Mouse (Mus musculus): Measurements from ENCODE around the gene Tead3.
"Not testable (repeated sequence)": the region's sequence is repeated elsewhere in the genome, so short reads cannot be mapped to it uniquely, and the experiment has no call there.

Gene Tead3

DNA sequence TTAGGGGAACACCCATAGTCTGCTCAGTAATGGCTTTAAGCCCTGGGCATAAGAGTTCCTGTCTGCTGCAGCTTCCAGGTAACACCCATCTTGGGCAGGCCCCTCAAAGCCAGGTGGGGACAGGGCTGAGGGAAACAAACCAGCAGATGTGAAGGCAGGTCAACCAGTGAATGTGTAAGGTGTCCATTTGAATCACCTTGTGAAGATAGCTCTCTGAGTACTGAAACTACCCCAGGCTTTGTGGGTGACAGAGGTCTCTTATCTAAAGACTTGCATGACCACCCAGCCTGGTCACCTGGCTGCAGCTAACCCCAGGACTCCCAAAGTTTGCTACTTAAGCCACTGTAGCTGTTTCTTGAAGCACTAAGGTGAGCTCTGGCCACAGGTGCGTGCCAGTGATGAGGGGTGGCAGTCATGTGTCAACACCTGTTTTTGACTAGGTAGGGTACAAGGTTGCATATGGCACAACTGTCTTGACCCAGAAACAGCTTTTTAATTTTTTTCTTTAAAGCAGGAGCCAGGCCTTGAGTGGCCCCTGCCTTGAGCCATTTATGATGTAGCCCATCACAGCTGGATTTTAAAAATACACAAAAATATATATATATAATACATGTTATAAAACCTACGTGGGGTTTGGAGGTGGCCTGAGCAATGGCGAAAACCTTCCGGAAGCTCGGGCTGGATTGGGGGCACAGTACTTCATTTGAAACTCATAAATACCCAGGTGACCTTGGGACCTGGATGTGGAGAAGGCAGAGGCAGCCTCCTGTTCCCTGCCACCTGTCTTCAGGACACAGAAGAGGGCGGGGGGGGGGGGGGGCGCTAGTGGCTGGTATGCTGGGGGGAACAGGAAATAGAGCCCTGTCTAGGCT, 19.1 kb downstream of the Tead3 start:
- DNase-seq (ENCODE audit: low spot score in 2 of 2) = no peak

DNA sequence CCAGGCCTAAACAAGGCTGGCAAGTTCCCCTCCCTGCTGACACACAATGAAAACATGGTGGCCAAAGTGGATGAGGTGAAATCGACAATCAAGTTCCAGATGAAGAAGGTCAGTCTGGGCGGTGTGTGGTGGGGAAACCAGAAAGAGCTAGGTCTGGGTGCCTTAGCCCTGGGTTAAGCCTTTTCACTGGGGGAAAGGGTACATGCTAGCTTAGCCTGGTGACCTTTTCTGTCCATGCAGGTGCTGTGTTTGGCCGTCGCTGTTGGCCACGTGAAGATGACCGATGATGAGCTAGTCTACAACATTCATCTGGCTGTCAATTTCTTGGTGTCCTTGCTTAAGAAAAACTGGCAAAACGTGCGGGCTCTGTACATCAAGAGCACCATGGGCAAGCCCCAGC, 20.0 kb downstream of the Tead3 start:
- not testable (repeated sequence) for DNase-seq (ENCODE audit: low spot score in 2 of 2)

DNA sequence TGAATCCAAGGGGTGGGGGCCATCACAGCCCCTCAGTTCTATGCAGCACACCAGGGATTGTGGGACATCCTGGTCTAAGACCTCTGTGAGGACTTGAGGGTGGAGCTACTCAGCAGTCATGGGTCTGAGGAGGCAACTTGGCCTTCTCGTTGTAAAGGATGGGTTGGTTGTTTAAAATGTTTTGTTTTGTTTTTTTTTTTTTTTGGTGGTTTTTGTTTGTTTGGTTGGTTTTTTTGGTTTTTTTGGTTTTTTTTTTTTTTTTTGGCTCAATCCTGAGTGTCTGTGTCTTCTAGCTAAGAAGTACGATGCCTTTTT, 20.4 kb downstream of the Tead3 start:
- no peak for DNase-seq (ENCODE audit: low spot score in 2 of 2)

DNA sequence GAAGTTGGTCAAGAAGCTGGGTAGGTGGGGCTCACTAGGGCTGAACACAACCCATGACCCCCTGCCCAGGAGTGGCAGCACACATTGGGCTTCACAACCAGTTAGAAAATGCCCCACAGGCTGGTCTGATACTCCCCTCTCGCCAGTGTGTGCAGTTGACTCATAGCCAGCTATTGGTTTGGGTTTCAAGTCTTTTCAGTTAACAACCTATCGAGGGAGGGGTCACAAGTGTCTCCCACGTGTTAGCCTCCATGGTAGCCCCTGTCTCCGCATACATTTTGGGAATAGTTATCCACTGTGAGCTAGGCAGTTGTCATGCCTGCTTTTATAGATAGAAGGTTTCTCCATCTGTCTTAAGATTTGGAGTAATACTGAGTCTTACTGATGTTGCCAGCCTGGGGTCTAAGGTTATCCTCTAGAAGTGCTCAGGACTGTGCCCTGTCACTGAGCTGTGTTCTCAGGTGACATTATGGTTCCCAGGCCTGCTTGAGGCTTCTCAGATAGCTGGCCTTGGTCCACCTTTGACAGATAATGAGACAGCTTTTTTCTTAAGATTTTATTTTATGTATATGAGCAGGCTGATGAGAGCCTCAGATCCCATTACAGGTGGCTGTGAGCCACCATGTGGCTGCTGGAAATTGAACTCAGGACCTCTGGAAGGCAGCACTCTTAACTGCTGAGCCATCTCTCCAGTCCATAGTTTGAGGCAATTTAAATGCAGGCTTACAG, 20.9 kb downstream of the Tead3 start:
- no peak for DNase-seq (ENCODE audit: low spot score in 2 of 2)

DNA sequence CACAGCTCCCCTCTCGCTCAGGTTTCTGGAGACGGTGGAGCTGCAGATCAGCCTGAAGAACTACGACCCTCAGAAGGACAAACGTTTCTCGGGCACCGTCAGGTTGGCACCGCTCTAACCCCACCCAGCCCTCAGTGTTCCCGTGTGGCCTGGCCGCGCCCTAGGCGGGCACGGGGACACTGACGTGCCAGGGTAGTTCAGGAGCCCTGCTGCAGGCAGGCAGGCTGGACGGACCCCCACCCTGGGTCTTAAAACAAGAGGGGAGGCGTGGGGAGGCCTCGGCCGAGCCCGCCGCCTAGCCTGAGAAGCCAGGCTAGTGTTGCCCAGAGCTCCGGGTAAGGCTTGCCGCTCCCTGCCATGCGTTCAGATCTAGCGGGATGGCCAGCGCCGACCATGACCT, 21.7 kb downstream of the Tead3 start:
- DNase-seq (ENCODE audit: low spot score in 2 of 2) = no peak

DNA sequence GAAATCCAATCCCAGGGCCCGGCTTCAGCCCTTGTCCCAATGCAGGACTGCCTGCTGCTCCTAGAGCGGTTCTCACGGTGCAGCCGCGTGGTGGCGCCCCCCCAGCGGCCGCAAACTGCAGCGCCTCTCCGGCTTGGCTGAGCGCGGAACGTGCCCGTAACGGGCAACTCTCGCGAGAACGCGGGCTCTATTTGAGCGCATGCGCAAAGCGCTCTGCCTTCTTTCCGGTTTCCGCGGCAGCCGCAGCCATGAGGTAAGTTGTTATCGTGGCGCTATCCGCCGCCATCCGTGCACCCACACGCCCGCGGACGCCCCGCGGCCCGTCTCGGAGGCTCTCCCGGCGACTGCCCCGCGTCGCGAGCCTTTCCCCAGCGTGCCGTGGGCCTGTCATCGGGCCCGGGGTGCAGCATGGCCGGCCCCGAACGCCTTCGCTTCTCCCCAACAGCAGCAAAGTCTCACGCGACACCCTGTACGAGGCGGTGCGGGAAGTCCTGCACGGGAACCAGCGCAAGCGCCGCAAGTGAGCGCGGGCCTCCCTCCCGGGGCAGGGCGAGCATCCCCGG, 22.2 kb downstream of the Tead3 start, which contains the start of gene Rpl10a:
Rpl10a (plus strand) TSS at position 106 of the 563 bp plus-strand sequence.
- DNase-seq (ENCODE audit: low spot score in 2 of 2) = peak; percentile 96 to 98

DNA sequence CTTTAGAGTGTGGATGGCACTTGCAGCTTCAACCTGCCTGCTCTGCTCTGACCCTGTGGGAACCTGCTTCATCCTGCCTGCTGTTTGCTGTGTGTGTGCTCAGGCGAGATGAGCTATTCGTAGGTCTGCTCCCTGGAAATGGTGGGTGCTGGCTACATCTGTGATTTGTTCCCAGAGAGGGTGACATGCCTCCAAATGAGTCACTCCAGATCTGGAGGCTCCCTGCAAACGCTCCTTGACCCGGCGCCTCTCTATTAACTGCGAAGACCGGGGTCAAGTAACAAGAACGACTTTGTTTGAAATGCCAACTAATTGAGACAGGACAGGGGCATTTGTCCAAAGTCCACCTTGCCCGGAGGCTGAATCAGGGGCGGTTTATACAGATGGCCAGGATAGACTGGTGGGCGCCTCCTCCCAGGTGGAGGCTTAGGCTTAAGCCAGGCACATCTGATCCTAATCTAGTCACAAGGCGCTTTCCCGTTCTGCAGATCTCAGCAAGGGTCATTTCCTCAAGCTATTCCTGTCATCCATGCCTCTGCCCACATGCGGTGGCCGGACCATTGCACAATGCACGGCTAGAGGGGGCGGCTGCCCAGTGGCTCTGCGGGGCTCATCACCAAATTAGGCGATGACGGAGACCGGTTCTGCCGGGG, 22.8 kb downstream of the Tead3 start:
- DNase-seq (ENCODE audit: low spot score in 2 of 2) = no peak

DNA sequence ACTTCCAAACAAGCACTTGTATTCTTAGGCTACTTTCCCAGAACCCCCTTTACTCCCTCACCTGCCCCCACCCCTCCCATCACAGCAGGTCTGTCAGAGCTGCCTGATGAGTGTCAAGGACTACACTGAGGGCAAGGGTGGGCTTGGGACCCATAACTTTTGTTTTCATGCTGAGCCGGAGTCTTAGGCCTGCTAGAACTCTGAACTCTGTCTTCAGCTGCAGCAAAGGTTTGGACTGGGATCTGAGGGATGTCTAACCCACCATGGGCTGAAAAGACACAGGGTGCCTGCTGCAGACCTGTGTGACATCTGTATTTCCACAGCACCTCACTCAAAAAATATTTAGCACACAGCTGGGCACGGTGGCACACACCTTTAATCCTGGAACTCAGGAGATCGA, 23.7 kb downstream of the Tead3 start:
- no peak for DNase-seq (ENCODE audit: low spot score in 2 of 2)

DNA sequence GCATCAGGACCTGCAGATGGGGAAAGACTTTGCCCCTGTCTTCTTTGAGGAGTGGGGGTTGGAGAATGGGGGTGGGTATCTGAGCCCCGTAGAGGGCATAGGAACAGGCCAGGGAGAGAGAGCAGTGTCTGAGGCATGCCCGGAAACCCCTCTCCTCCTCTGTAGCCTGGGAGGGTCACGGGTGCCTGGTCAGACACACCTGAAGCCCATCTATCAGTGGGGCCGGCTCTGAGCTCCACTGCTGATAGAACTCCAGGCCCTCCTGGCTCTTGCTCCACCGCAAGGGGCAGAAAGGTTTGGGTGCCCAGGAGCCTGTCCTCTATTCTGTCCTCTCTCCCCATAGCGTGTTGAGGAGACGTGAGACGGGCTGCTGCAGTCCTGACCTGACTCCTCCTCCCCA, 24.9 kb downstream of the Tead3 start:
- no peak for DNase-seq (ENCODE audit: low spot score in 2 of 2)

DNA sequence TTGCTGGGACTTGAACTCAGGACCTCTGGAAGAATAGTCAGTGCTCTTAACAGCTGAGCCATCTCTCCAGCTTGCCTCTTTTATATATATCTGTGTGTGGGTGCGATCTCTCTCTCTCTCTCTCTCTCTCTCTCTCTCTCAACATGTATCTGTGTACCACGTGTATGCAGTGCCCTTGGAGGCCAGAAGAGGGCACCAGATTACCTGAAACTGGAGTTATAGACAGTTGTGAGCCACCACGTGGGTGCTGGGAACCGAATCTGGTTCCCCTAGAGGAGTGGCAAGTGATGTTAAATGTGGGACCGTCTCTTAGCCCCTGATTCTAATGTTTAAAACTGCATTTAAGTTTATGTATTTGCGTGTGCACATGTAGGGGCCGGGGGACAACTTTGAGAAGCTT, 26.2 kb downstream of the Tead3 start:
- DNase-seq (ENCODE audit: low spot score in 2 of 2) = not testable (repeated sequence)

DNA sequence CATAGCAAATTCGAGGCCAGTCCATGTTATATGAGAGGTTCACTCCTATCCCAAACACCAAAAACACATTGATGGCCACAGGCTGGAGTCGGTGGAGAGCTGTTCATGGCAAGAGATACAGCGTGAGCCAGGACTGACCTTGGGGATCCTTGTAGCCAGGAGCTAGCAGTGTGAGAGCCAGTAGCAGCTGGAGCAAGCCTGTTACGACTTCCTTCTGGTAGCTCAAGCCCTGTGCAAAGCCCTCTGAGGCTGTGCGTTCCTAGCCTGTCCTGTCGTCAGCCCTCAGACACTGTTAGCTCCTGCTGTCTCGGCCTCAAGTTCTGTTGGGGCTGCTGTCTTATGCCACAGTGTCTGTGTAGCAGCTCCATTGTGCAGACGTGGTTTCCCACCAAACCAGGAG, 26.8 kb downstream of the Tead3 start:
- DNase-seq (ENCODE audit: low spot score in 2 of 2) = no peak

DNA sequence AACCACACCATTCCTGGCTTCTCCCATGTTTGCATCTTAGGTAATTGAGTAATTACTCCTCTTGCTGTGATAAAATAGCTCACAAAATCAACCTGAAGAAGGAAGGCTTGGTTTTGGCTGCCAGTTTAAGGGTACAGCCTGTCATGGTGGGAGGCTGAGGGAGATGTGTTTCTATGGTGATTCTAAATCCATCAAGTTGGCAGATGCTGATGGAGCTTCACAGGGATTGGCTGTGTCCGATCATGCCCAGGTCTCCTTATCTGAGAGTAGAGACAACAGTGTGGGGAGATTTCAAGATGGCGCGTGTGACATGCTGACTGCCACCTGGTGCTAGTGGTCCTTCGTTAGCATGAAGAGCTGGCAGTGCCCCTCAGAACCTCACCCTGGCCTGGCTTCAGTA, 28.9 kb downstream of the Tead3 start:
- no peak for DNase-seq (ENCODE audit: low spot score in 2 of 2)

DNA sequence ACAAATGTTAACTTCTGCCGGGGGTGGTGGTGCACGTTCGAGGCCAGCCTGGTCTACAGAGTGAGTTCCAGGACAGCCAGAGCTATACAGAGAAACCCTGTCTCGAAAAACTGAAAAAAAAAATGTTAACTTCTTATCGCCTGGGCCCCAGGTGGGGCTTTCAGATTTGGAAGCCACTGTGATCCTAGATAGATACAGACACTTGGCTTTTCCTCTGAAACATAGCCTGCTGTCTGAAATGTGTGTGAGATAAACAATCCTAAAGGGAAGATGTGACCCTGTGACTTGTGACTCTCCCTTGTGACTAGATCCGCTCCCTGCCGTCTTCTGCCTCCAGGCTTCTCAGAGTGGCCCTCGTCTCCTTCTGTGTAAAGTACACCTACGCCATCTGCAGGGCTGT, 32.9 kb downstream of the Tead3 start:
- no peak for DNase-seq (ENCODE audit: low spot score in 2 of 2)

DNA sequence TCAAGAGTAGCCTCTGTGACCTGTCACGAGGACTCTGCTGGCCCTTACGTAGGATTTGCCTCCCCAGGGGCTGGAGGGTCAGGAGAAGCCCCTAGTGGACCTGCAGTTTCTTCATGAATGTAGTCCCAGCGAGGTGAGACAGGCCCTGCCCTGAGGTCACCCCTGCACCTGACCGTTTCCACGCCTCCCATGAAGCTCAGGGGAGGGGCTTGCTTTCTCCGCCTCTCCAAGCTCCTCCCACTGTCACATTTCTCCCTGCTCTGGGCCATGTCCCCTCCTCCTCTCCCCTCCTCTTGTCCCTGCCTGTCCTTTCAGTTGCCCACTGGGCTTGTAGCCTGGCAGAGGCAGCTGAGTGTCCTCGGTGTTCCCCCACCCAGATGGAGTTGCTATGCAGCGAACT, 33.5 kb downstream of the Tead3 start:
- no peak for DNase-seq (ENCODE audit: low spot score in 2 of 2)

DNA sequence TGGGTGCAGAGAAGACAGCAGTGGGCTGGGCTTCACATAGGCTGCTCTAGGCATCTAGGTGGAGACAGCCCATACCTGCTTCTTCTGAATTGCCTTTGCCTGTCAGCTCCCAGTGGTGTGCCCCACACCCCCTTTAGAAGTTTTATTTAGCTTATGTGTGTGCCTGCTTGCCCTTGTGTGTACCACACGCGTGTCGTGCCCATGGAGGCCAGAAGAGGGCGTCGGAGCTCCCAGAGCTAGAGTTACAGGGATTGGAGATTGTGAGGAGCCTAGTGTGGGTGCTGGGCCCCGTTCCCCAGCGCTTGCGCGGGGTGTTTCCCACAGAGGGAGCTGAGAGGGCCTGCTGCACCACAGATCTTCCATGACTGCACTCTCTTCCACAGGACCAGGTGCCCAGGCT, 34.1 kb downstream of the Tead3 start:
- DNase-seq (ENCODE audit: low spot score in 2 of 2) = no peak

DNA sequence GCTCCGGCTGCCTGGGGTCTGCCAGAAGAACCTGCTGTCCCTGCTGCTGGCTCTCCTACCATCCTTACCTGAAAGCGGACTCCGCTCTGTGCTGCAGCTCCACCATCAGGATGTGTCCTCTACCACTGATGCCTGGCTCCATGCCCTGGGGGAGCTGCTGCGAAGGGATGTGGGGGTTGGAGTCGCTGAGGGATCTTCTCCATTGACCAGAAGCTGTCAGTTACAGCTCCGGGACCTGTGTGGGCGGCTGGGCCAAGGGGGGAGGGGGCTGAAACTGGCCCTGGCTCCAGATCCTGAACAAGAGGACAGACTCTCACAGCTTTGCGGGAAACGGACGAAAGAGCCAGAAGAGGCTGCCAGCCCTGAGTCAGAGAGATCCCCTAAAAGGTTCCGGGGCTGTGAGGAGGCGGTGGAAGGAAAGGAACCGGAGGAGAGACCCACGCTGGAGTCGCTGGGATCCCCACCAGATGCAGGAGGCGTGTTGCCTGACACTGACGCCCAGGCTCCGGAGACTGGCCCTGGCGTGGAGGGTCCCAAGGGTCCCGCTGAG, 34.9 kb downstream of the Tead3 start:
- DNase-seq (ENCODE audit: low spot score in 2 of 2) = no peak

DNA sequence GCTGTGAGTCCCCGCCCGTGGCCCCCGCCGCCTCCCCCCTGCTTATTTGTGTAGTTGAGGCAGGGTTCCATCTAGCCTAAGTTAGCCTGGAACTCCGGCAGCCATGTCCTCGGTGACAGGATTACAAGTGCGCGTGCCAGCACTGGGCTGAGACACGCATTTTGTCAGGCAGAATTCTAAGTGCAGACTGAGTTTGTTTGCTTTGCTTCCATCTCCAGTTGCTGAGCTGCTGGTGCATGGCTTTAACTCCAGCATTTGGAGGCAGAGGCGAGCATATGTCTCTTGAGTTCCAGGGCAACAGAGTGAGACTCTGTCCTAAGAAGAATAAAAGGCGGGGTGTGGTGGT, 36.8 kb downstream of the Tead3 start:
- no peak for DNase-seq (ENCODE audit: low spot score in 2 of 2)

DNA sequence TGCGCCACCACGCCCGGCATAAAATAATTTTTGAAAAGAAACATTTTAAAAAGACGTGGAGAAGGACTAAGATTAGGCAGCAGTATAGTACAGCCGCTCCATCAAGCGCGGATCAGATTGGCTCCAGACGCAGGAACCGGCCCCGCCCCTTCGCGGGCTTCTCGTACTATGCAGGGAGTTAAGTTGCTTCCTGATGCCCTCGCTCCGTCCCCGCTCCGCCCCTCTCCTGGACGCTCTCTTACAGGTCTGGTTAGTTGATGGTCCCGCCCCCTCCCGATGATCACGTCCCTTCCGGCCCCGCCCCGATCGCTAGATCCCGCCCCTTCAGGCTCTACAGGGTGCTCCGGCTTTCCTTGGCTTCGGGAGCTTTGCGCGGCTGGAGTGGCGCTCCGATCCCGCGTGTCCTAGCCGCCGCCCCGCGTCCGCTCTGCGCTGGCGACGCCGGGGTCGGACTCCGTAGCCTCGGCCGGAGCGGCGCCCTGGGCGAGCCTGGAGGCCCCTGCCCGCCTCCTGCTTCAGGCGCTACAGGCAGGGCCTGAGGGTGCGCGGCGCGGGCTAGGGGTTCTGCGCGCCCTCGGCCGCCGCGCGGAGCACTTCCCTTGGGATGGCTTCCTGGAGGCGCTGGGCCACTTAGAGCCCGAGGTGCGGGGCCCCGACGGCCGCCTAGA, 37.3 kb downstream of the Tead3 start, which contains the start of gene Fance:
Fance (plus strand) TSS at position 308 of the 668 bp plus-strand sequence.
- peak; percentile 92 to 97 for DNase-seq (ENCODE audit: low spot score in 2 of 2)

DNA sequence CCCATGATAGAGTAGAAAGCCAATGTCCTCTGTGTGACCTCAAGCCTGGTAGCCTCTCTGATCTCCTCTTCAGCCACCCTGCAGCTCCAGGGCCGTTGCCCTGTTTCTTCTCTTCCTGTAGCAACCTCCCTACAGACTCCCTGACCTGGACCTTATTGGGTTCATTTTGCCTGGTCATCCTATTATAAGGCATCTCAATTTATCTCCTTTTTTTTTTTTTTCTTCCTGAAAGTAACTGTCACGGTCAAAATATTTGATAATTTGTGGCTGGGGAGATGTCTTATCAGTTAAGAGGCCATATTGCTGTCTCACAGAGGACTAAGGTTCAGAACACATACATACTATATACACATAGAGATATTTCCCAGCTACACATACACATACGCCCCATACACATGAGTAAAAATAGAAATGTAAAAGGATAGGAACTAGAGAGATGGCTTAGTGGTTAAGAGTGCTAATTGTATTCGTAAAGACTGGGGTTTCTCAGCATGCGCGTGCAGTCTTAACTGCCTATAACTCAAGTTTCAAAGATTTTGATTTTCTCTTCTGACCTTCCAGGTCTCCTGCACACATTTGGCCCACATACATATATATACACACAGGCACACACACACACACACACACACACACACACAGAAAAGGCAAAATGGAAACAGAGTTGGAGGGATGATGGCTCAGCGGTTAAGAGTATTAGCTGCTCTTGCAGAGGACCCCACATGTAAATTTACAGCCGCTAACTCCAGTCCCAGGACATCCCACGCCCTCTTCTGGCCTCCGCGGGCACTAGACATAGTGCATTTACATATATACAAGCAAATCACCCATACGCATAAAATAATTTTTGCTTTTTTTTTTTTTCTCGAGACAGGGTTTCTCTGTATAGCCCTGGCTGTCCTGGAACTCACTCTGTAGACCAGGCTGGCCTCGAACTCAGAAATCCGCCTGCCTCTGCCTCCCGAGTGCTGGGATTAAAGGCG, 38.1 kb downstream of the Tead3 start:
- no peak for DNase-seq (ENCODE audit: low spot score in 2 of 2)

DNA sequence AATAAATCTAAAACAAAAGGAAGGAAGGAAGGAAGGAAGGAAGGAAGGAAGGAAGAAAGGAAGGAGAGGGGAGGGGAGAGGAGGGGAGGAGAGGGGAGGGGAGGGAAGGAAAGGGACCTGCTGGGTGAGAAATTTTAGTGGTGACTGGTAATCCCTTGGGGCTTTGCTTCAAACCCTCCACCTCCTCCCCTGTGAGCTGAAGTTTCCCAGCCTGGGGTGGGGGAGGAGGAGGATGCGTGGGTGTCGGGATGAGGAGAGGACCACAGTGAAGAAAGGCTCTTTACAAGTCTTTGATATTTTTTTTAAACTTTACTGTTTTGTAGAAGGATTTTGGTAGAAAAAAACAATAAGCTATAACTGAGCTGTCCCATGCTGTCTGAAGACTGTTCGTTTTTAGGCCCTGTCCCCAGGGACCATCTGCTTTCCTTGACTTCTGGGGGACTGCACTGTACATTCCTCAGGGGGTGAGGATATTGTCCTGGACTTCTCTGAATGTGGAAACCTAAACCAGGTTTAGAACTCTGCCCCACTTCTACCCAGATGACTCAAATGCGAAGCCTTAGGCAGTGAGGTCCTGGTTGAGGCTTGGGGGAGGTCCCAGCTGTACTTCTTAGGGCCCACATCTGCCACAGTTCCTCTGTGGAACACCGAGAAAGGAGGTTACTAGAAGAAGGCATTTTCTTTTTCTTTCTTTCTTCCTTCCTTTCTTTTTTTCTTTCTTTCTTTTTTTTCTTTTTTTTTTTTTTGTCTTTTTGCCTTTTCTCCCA, 39.1 kb downstream of the Tead3 start:
- DNase-seq (ENCODE audit: low spot score in 2 of 2) = no peak

All from urinary bladder, postnatal 4 days (tissue).